Mouse (Mus musculus) heart, embryonic 10.5 days (tissue): ENCODE results near the gene Polrmt. TPM values are rescaled to one million over a fixed set of nuclear protein-coding genes. Genes with fewer than 3 reads are reported as not detected.

Experiments
- DNase-seq: peaks from one replicate; pipeline ENCODE4 v3.0.0-alpha.2; 2017; ENCODE audit warnings: low spot score
- H3K27ac ChIP-seq: fragments of 300-500 bp; sonication (generic); 2 replicates; pipeline ENCODE4 v1.5.1; 2016; ENCODE audit warnings: mild to moderate bottlenecking
- H3K27me3 ChIP-seq: fragments of 300-500 bp; sonication (generic); 2 replicates; pipeline ENCODE4 v1.6.1; 2016; ENCODE audit warnings: mild to moderate bottlenecking; ENCODE audit not compliant: poor library complexity, insufficient read depth, severe bottlenecking
- H3K36me3 ChIP-seq: fragments of 300-500 bp; sonication (generic); 2 replicates; pipeline ENCODE4 v1.6.1; 2016; ENCODE audit warnings: mild to moderate bottlenecking, moderate library complexity
- H3K4me1 ChIP-seq: fragments of 300-500 bp; sonication (generic); 2 replicates; pipeline ENCODE4 v1.6.1; 2016; ENCODE audit warnings: mild to moderate bottlenecking
- H3K4me3 ChIP-seq: fragments of 300-500 bp; sonication (generic); 2 replicates; pipeline ENCODE4 v1.5.1; 2016; ENCODE audit warnings: mild to moderate bottlenecking, moderate library complexity
- H3K9me3 ChIP-seq: fragments of 300-500 bp; sonication (generic); 2 replicates; pipeline ENCODE4 v1.6.1; 2016; ENCODE audit warnings: mild to moderate bottlenecking, moderate library complexity
- WGBS: fragments of 180-500 bp; shearing (Covaris S2); methylation state at CpG from one replicate; pipeline ENCODE4 v1.1.7; 2016; 5-methylcytosine and 5-hydroxymethylcytosine counted together
- polyA plus RNA-seq: library from polyadenylated mRNA; unstranded; fragments of >200 nt; fragmentation: Nextera tagmentation; extraction: Ambion mirVana; gene quantifications from 2 replicates; pipeline ENCODE4 v1.2.1, GENCODE M21; 2016

The Polrmt gene
- polyA plus RNA-seq, 1 experiment from 2014 or later: 39.8 TPM

- Histone ChIP-seq H3K27ac (no peak overlapping the region), H3K4me1 (peaks cover 12% of the 10 kb centered on the region; the same call in 1 of the 2 replicates), H3K9me3 (no peaks in the 10 kb centered on the region), H3K4me3 (no peak overlapping the region), H3K27me3 (no peaks in the 10 kb centered on the region; the same call in 1 of the 2 replicates), H3K36me3 (peaks cover 15% of the 10 kb centered on the region)
- DNase-seq: no peak
- 77% methylated on average over 6 of the region's 6 CpGs for WGBS
Observed at GRCm38 (mm10) chr10:79748496-79748895, 2.1 kb upstream of the Polrmt start.

- peak overlapping the region; percentile 73 for H3K4me3 ChIP-seq
- no peak for DNase-seq
- H3K4me1 ChIP-seq: peaks cover 12% of the 10 kb centered on the region; the same call in 1 of the 2 replicates
- H3K36me3 ChIP-seq: peaks cover 32% of the 10 kb centered on the region
- no peaks in the 10 kb centered on the region for H3K9me3 ChIP-seq
- 23% methylated on average over 6 of the region's 6 CpGs for WGBS
- no peaks in the 10 kb centered on the region; the same call in 1 of the 2 replicates for H3K27me3 ChIP-seq
- peak overlapping the region; percentile 56; the same call in 1 of the 2 replicates for H3K27ac ChIP-seq
Observed at GRCm38 (mm10) chr10:79746774-79747151, 382 bp upstream of the Polrmt start.

- Histone ChIP-seq H3K27me3 (no peaks in the 10 kb centered on the region), H3K36me3 (peaks cover 45% of the 10 kb centered on the region), H3K9me3 (peaks cover 10% of the 10 kb centered on the region), H3K27ac (no peak overlapping the region), H3K4me3 (peak overlapping the region; percentile 73), H3K4me1 (peaks cover 8% of the 10 kb centered on the region; the same call in 1 of the 2 replicates)
- no peak for DNase-seq
- 90% methylated on average over 3 of the region's 3 CpGs for WGBS
Observed at GRCm38 (mm10) chr10:79745411-79745810, 970 bp downstream of the Polrmt start.

- Histone ChIP-seq H3K27ac (no peak overlapping the region), H3K27me3 (no peaks in the 10 kb centered on the region), H3K4me1 (peaks cover 8% of the 10 kb centered on the region; the same call in 1 of the 2 replicates), H3K36me3 (peaks cover 61% of the 10 kb centered on the region), H3K9me3 (peaks cover 26% of the 10 kb centered on the region), H3K4me3 (no peak overlapping the region)
- WGBS: 90% methylated on average over 15 of the region's 15 CpGs
- DNase-seq: no peak
Observed at GRCm38 (mm10) chr10:79743650-79744365, 2.6 kb downstream of the Polrmt start.

- no peak for DNase-seq
- no peak overlapping the region for H3K27ac ChIP-seq
- WGBS: 91% methylated on average over 11 of the region's 11 CpGs
- no peak overlapping the region for H3K4me3 ChIP-seq
- peaks cover 68% of the 10 kb centered on the region for H3K36me3 ChIP-seq
- peaks cover 8% of the 10 kb centered on the region; the same call in 1 of the 2 replicates for H3K4me1 ChIP-seq
- H3K9me3 ChIP-seq: peaks cover 32% of the 10 kb centered on the region
- no peaks in the 10 kb centered on the region for H3K27me3 ChIP-seq
Observed at GRCm38 (mm10) chr10:79743161-79743560, 3.2 kb downstream of the Polrmt start.

GRCm38 (mm10) chr10:79740863-79741262 is 5.5 kb downstream of the Polrmt start:
- H3K9me3 ChIP-seq: peaks cover 53% of the 10 kb centered on the region
- H3K36me3 ChIP-seq: peaks cover 91% of the 10 kb centered on the region
- DNase-seq: no peak
- H3K27ac ChIP-seq: no peak overlapping the region
- H3K27me3 ChIP-seq: peaks cover 22% of the 10 kb centered on the region
- H3K4me3 ChIP-seq: 0 out of 2 replicates have a peak overlapping the region, but pooled peaks have one; percentile 8
- 77% methylated on average over 11 of the region's 11 CpGs for WGBS
- peaks cover 9% of the 10 kb centered on the region for H3K4me1 ChIP-seq

- H3K27me3 ChIP-seq: peaks cover 38% of the 10 kb centered on the region
- 0 out of 2 replicates have a peak overlapping the region, but pooled peaks have one; percentile 12 for H3K4me3 ChIP-seq
- peaks cover 61% of the 10 kb centered on the region for H3K9me3 ChIP-seq
- no peak overlapping the region for H3K27ac ChIP-seq
- H3K4me1 ChIP-seq: peaks cover 11% of the 10 kb centered on the region
- no peak for DNase-seq
- H3K36me3 ChIP-seq: peaks cover 98% of the 10 kb centered on the region
- 96% methylated on average over 28 of the region's 28 CpGs for WGBS
Observed at GRCm38 (mm10) chr10:79739234-79739633, 7.1 kb downstream of the Polrmt start.

GRCm38 (mm10) chr10:79738259-79738658 is 8.1 kb downstream of the Polrmt start:
- Histone ChIP-seq H3K27ac (no peak overlapping the region), H3K4me3 (no peak overlapping the region), H3K27me3 (peaks cover 44% of the 10 kb centered on the region), H3K9me3 (peaks cover 61% of the 10 kb centered on the region), H3K4me1 (peaks cover 11% of the 10 kb centered on the region), H3K36me3 (peaks cover 96% of the 10 kb centered on the region)
- DNase-seq: no peak
- 88% methylated on average over 10 of the region's 10 CpGs for WGBS

GRCm38 (mm10) chr10:79736706-79737105 is 9.7 kb downstream of the Polrmt start:
- 90% methylated on average over 14 of the region's 14 CpGs for WGBS
- peaks cover 61% of the 10 kb centered on the region for H3K9me3 ChIP-seq
- peaks cover 11% of the 10 kb centered on the region for H3K4me1 ChIP-seq
- no peak for DNase-seq
- no peak overlapping the region for H3K27ac ChIP-seq
- peaks cover 81% of the 10 kb centered on the region for H3K36me3 ChIP-seq
- H3K27me3 ChIP-seq: peaks cover 44% of the 10 kb centered on the region
- no peak overlapping the region for H3K4me3 ChIP-seq

- H3K27ac ChIP-seq: peak overlapping the region; percentile 17; the same call in 1 of the 2 replicates
- H3K4me1 ChIP-seq: peaks cover 11% of the 10 kb centered on the region
- H3K36me3 ChIP-seq: peaks cover 68% of the 10 kb centered on the region
- H3K9me3 ChIP-seq: peaks cover 51% of the 10 kb centered on the region
- WGBS: 21% methylated on average over 52 of the region's 52 CpGs
- DNase-seq: no peak
- peak overlapping the region; percentile 44 for H3K4me3 ChIP-seq
- H3K27me3 ChIP-seq: peaks cover 44% of the 10 kb centered on the region
Observed at GRCm38 (mm10) chr10:79735361-79735760, 11.0 kb downstream of the Polrmt start.

GRCm38 (mm10) chr10:79733847-79734246 is 12.5 kb downstream of the Polrmt start:
- Histone ChIP-seq H3K27ac (no peak overlapping the region), H3K4me3 (no peak overlapping the region), H3K27me3 (peaks cover 47% of the 10 kb centered on the region), H3K9me3 (peaks cover 36% of the 10 kb centered on the region), H3K4me1 (peaks cover 11% of the 10 kb centered on the region), H3K36me3 (peaks cover 53% of the 10 kb centered on the region)
- WGBS: 81% methylated on average over 15 of the region's 15 CpGs
- no peak for DNase-seq

- H3K27me3 ChIP-seq: peaks cover 50% of the 10 kb centered on the region
- H3K4me3 ChIP-seq: no peak overlapping the region
- DNase-seq: no peak
- H3K36me3 ChIP-seq: peaks cover 39% of the 10 kb centered on the region
- no peak overlapping the region for H3K27ac ChIP-seq
- H3K4me1 ChIP-seq: peaks cover 16% of the 10 kb centered on the region
- peaks cover 24% of the 10 kb centered on the region for H3K9me3 ChIP-seq
- 93% methylated on average over 1 of the region's 1 CpGs for WGBS
Observed at GRCm38 (mm10) chr10:79732500-79732899, 13.9 kb downstream of the Polrmt start.

GRCm38 (mm10) chr10:79729357-79729965 is 16.9 kb downstream of the Polrmt start:
- Histone ChIP-seq H3K27ac (no peak overlapping the region), H3K4me1 (0 out of 2 replicates have a peak, but pooled peaks cover 5% of the 10 kb centered on the region), H3K27me3 (peaks cover 20% of the 10 kb centered on the region; the same call in 1 of the 2 replicates), H3K4me3 (no peak overlapping the region), H3K9me3 (peaks cover 3% of the 10 kb centered on the region; the same call in 1 of the 2 replicates), H3K36me3 (peaks cover 10% of the 10 kb centered on the region)
- WGBS: 70% methylated on average over 13 of the region's 13 CpGs
- no peak for DNase-seq
